Mouse (Mus musculus): ENCODE data around the gene Ccnb1ip1.
A peak's percentile ranks its signal among the peaks of the same experiment; 100 is the strongest.
"Not testable (repeated sequence)": the region's sequence is repeated elsewhere in the genome, so short reads cannot be mapped to it uniquely, and the experiment has no call there.

Ccnb1ip1 gene

DNA sequence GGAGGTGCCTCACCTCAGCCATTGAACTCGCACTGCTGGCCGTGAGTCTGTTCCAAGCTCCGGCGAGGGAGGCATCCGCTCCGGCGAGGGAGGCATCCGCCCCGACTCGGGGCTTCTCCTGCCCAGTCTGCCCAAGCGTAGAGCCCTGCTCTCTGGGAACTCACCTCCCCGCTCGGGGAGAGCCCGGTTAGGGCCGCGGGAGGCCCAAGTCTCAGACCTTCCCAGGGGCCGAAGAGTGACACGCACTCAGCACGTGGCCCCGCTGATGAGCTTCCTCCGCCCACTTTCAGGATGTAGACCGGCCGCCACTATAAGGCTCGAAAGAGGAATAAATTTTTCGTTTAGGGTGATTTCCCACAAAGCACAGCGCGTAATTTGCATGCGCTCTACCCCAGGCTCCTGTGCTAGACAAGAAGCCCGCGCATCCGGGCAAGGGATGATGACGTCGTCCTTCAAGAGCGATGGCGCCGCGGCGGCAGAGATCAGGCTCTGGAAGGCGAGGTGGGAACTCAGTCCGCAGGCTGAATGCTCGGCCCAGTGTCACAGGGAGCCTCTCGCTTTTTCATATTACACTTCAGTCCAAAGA, at the start of gene Ccnb1ip1, which contains the start of gene Parp2:
Gene Ccnb1ip1, minus strand, starts transcription at position 246 of the 586 bp plus-strand sequence.
Gene Parp2, plus strand, starts transcription at position 355 of the 586 bp plus-strand sequence.
- DNase-seq (ENCODE audit: low spot score in 2 of 2): peak; percentile 98 to 99

GRCm38 (mm10) chr14:50855788-50856187, 48.3 kb upstream of the Ccnb1ip1 start:
- no peak for DNase-seq (ENCODE audit: low spot score in 2 of 2)

DNA sequence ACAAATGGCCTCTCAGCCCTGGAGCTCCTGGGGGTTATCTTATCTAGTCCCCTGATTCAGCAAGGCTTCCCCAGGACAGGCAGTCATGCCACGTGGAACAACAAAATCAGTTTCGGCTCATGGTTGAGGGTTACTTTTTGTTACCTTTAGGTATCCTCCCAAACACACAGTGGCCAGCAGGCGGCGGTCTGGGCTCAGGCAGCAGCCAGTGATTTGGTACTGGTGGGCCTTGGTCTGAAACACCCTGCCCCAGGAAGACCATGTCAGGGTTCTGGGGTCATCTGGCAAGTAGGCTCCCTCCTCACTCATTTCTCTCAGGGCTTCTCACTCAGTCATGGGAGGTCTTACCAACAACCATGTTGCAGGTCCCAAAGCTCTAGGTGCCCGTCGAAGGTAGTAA, 29.7 kb upstream of the Ccnb1ip1 start:
- DNase-seq (ENCODE audit: low spot score in 2 of 2): no peak

- DNase-seq (ENCODE audit: low spot score in 2 of 2): no peak
These were observed 26.9 kb upstream of the Ccnb1ip1 start for GRCm38 (mm10) chr14:50834435-50834834.

DNA sequence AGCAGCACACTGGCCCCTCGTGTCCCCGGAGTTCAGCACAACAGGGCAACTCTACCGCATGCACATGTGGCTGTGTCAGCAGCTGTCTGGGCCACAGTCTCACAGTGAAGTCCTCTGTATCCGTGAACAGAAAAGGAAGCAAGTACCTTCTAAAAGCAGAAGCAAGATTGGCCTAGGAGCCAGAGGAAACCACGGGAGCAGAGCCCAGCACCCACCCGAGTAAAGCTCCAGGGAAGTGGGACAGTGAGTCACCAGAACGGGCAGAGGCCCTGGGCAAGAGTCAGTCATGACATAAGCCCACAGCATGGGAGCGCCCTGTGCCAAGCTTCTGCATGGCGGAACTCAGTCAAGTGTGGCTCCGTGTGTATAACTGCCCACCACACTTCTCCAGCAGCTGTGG, 26.4 kb upstream of the Ccnb1ip1 start:
- peak in 1 of 2 experiments; percentile 19 for DNase-seq (ENCODE audit: low spot score in 2 of 2)

- DNase-seq (ENCODE audit: low spot score in 2 of 2): no peak
These were observed 22.3 kb upstream of the Ccnb1ip1 start for GRCm38 (mm10) chr14:50829878-50830277.

DNA sequence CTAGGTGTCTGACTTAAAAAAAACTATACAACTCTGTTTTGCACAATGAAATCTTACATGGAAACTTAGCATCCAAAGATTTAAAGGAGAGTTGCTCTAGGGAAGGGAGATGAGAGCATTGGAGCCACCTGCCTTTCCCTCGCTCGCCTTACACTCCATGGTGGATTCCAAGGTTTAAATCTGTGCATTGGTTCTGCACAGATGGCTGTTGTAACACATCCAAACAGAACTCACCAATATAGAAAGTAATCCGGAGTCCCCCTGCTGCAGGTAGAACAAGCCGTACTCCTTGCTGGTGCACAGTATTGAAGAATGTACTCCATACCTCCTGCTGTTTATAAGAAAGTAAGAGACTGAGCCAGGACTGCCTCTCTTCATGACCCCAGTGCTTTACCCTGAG, 19.0 kb upstream of the Ccnb1ip1 start:
- DNase-seq (ENCODE audit: low spot score in 2 of 2): no peak

- no peak for DNase-seq (ENCODE audit: low spot score in 2 of 2)
These were observed 16.7 kb upstream of the Ccnb1ip1 start for GRCm38 (mm10) chr14:50824219-50824618.

GRCm38 (mm10) chr14:50823240-50823639, 15.7 kb upstream of the Ccnb1ip1 start:
- no peak for DNase-seq (ENCODE audit: low spot score in 2 of 2)

GRCm38 (mm10) chr14:50813060-50813459, 5.5 kb upstream of the Ccnb1ip1 start:
- no peak for DNase-seq (ENCODE audit: low spot score in 2 of 2)

GRCm38 (mm10) chr14:50806469-50806868, 1.1 kb downstream of the Ccnb1ip1 start:
- DNase-seq (ENCODE audit: low spot score in 2 of 2): not testable (repeated sequence)

DNA sequence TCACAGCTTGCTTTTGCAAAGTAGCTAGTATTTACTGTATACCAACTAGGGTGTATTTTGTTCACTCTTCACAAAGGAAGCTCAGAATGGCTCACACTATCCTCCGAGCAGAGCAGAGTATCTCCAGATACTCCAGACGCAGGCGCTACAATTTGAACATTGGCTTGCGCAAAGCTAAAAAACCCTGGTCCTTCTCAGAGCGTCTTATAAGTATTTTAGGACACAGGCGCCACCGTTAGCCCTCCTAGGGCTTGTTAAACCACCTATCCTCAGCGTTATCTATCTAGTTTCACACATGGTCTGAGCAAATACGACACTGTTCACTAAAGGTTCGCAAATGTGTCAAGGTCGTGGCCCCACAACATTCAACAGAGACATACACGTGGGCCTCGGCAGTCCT, 2.8 kb downstream of the Ccnb1ip1 start:
- no peak for DNase-seq (ENCODE audit: low spot score in 2 of 2)

DNA sequence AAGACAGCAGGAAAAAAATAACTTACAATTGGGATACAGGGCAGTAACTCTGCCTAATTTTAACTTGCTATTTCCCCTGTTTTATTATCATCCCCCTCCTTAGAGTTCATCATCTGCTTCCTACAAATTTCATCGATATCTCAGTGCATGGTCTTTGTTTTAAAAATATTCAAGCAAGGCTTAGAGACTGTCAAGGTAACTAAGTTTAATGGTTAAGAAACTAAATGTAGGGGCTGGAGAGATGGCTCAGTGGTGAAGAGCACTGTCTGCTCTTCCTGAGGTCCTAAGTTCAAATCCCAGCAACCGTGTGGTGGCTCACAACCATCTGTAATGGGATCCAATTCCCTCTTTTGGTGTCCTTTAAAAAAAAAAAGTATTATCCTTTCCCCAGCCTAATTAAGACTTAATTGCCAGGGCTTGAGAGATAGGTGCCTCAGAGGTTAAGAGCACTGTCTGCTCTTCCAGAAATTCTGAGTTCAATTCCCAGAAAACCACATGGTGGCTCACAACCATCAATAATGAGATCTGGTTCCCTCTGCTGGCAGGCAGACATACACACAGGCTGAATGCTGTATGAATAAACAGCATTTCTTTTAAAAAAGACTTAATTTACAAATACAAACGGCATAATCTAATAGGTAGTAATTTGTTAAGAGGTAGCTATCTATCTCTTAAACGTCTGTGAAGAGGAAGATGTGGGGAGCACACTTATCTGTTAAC, 4.5 kb downstream of the Ccnb1ip1 start:
- DNase-seq (ENCODE audit: low spot score in 2 of 2): no peak

DNA sequence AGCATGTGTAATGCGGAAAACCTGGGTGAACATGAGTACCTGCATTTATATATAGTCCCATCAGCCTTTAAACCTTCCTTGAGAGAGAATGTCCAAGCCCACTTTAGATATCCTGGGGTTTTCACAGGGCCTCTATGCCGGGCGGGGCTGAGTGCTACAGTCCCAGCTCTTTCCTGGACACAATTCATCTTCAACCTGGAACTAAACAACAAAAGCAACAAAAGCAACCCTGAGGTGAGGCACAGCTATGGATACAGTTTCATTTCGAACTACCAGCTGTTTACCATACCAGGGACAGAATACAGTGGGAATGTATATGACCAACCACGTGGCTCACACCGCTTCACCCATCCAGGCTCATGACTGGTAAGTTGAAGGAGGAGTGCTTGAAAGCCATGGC, 5.1 kb downstream of the Ccnb1ip1 start:
- DNase-seq (ENCODE audit: low spot score in 2 of 2): no peak

DNA sequence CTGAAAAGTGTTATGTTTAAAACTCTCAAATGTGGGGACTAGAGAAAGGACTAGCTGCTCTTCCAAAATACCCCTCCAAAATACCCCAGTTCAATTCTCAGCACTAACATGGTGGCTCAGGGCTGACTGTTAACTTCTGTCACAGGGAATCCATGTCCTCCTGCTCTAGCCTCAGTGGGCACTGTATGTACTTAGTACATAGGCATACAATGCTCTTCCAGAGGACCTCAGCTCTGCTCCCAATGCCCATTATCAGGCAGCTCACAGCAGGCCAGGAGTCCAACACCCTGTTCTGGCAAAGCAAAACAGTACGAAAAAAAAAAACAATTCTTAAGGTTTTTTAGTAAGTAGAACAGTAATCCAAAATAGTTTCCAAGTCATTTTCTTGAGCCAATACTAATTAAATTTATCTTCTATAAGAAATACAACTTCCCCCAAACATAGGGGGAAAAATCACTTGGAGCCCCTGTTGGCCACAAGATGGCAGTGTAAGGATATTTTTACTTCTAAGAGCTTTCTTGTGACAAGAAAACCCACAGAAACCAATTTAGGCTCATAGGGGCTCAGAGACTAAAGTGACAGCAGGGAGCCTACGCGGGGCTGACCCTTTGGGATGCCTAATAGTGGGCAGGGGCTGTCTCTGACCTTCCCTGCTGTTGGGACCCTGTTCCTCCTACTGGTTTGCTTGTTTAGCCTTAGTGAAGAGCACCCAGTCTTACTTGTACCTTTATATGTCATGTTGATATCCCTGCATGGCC, 7.9 kb downstream of the Ccnb1ip1 start:
- DNase-seq (ENCODE audit: low spot score in 2 of 2): peak in 1 of 2 experiments; percentile 23

DNA sequence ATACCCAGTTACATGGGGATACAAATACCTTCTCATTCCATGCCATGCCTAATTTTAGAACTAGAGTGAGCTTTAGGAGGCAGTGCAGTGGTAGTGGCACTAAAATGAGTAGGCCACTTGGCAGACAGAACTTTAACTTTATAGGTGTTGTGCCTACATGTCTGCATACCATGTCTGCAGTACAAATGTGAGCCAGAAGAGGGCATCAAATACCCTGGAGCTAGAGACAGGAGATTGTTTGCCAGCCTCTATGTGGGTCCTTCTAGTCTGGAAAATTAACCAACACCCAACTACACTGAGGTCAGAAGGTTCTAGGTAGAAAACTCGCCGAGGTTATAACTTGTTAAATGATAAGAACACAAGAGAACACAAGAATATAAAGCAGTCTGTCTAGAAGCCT, 9.0 kb downstream of the Ccnb1ip1 start:
- peak in 1 of 2 experiments; percentile 10 for DNase-seq (ENCODE audit: low spot score in 2 of 2)

DNA sequence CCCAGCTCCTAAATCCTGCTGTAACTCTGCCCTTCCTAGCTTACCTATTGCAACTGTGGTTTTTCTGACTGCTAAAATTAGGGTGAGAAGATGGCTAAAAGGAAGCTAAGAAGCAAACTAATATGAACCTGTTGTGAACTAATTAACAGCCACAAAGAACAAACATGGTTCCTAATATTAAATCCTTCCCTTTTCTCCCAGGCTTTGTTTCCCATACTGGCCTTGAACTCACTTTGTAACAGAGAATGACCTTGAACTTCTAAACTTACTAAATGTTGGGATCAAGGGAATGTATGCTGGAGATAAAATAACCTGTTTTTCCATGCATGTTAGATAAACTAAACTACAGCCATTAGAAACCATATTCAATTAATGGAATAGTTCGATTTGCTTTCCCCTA, 11.1 kb downstream of the Ccnb1ip1 start:
- no peak for DNase-seq (ENCODE audit: low spot score in 2 of 2)

DNA sequence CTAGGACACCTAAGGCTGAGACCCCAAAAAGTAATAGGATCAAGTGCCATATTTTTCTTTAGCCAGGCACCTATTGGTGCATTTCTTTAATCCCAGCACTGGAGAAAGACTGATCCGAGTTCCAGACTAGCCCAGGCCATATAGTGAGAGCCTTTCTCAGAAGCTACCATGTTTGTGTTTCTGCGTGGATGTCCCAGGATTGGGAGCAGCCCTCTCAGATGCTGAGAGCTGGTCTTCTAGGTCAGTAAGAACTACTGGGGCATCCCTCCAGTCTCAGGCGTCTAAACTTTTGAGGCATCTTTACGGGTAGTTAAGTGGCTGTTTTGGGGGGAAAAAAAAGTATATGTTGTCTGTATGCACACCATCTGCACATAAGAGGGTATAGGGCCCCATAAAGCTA, 11.6 kb downstream of the Ccnb1ip1 start:
- no peak for DNase-seq (ENCODE audit: low spot score in 2 of 2)

DNA sequence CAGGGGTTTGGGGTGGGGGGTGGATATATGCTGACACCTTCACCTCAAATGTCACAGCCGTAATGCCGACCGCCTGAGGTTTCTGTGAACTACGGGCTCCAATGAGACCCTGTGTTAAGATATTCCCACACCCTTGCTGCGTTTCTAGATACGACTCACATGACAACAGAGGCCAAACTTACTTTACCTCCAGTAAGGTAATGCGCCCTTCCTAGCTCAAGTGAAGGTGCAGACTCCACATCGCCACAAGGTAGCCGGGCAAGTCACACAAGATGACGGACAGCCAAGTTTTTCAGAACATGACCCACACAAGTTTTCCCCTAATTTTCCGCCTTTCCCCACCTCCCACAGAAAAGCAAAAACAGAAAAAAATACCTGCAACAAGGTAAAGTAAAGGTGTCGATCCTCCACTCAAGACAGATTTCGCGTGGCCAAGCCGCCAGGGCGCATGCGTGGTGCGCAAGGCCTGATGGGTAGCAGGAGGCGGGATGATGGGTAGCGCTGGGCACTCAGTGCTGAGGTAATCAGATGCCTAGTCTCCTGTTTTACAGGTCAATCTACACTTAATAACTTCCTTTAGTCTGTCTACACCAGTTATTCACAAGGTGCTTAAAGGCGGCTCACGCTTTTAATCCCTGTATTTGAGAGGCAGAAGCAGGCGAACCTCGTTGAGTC, 12.1 kb downstream of the Ccnb1ip1 start:
- no peak for DNase-seq (ENCODE audit: low spot score in 2 of 2)

GRCm38 (mm10) chr14:50788157-50788556, 19.4 kb downstream of the Ccnb1ip1 start:
- no peak for DNase-seq (ENCODE audit: low spot score in 2 of 2)

- peak; percentile 80 to 85 for DNase-seq (ENCODE audit: low spot score in 2 of 2)
These were observed 22.3 kb downstream of the Ccnb1ip1 start, which contains the start of gene Ttc5 for GRCm38 (mm10) chr14:50785251-50785637. Gene Ttc5, minus strand, starts transcription at chr14:50785519.
